Mouse (Mus musculus): ENCODE data around the gene Rab36.

DNA sequence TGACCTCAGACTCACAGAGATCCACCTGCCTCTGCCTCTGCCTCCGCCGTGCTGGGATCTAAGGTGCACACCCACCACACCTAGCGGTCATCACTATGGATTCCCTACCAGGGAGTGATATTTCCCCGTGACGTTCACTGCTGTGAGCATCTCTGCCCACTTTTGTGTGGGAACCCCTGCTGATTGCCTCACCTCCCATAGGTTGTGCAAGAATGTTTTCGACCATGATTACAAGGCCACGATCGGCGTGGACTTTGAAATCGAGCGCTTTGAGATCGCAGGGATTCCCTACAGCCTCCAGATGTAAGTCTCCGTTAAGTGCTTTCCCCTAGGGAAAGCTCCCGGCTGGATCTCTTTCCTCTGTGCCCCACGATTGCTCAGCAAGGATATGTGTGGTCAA, 9.0 kb downstream of the Rab36 start:
- TF ChIP-seq CTCF (IDR thresholded peaks at IDR 0.05 in 2 of 3, conservative IDR thresholded peaks at IDR 0.05 in 1 of 3; ENCODE audit: control insufficient read depth in 1 of 3, insufficient read depth in 1 of 3, low read depth in 2 of 3, low read length in 3 of 3, poor library complexity in 1 of 3, severe bottlenecking in 1 of 3) (no peak), TAL1 (IDR thresholded peaks at IDR 0.05; ENCODE audit: low read length) (no peak), NELFE (IDR thresholded peaks at IDR 0.05; ENCODE audit: low read depth, low read length) (no peak)
